Mouse (Mus musculus) heart, adult 9 months (tissue): ENCODE measurements around the gene Tmem159.

Experiments used
- DNase-seq, 2 experiments: peaks; one replicate each; pipeline ENCODE4 v3.0.0; 2022; ENCODE audit warnings: low spot score in 2 of 2

Tmem159 gene

GRCm38 (mm10) chr7:120142743-120143142, 40.6 kb downstream of the Tmem159 start:
- no peak for DNase-seq

- no peak for DNase-seq
Observed at GRCm38 (mm10) chr7:120145191-120145590, 43.0 kb downstream of the Tmem159 start, which contains the start of gene Zp2. Gene Zp2, minus strand, starts transcription at chr7:120145291.

- peak; percentile 22 to 39 for DNase-seq
Observed at GRCm38 (mm10) chr7:120150257-120150656, 48.1 kb downstream of the Tmem159 start.

- no peak for DNase-seq
Observed at GRCm38 (mm10) chr7:120150898-120151297, 48.7 kb downstream of the Tmem159 start.

- DNase-seq: no peak
Observed at GRCm38 (mm10) chr7:120156841-120157409, 54.8 kb downstream of the Tmem159 start.

- no peak for DNase-seq
Observed at GRCm38 (mm10) chr7:120157575-120158061, 55.5 kb downstream of the Tmem159 start.

- no peak for DNase-seq
Observed at GRCm38 (mm10) chr7:120158121-120158613, 56.0 kb downstream of the Tmem159 start.

- no peak for DNase-seq
Observed at GRCm38 (mm10) chr7:120163581-120164251, 61.6 kb downstream of the Tmem159 start.
